In genomic region chr7:132812619-132813415, GRCm38 (mm10) we compare ENCODE assay signal across 8 mouse cellular contexts. TPM values are rescaled to one million over a fixed set of nuclear protein-coding genes. Genes with fewer than 3 reads are reported as not detected.
DNase-seq lines count a peak whose midpoint lies in the region; ATAC-seq lines count a peak whose summit lies in the region.

No protein-coding gene starts in this region.

- no peaks in the 10 kb centered on the region for H3K36me3 ChIP-seq in forebrain, embryonic 11.5 days (ENCODE audit: control insufficient read depth, insufficient read depth, low read length)
- no peaks in the 10 kb centered on the region for H3K36me3 ChIP-seq in hindbrain, embryonic 10.5 days
- H3K36me3 ChIP-seq in limb, embryonic 13.5 days = no peaks in the 10 kb centered on the region
- H3K36me3 ChIP-seq in midbrain, embryonic 11.5 days (ENCODE audit: control insufficient read depth, insufficient read depth, low read length) = no peaks in the 10 kb centered on the region
- H3K36me3 ChIP-seq in splenic B cell, adult 2 months (ENCODE audit: control insufficient read depth, insufficient read depth, low read length, poor library complexity, severe bottlenecking) = no peaks in the 10 kb centered on the region

- peak overlapping the region; percentile 76 for H3K4me3 ChIP-seq in brown adipose tissue, adult 24 weeks (ENCODE audit: insufficient read depth, low read depth, low read length)
- peak overlapping the region; percentile 75 for H3K4me3 ChIP-seq in forebrain, embryonic 11.5 days (ENCODE audit: low read depth, low read length)
- peak overlapping the region; percentile 74 for H3K4me3 ChIP-seq in hindbrain, embryonic 10.5 days
- H3K4me3 ChIP-seq in limb, embryonic 13.5 days = peak overlapping the region; percentile 66
- peak overlapping the region; percentile 66 for H3K4me3 ChIP-seq in midbrain, embryonic 11.5 days (ENCODE audit: low read depth, low read length)

- H3K4me1 ChIP-seq in brown adipose tissue, adult 24 weeks (ENCODE audit: control insufficient read depth, insufficient read depth, insufficient read length, low read length) = peaks cover 14% of the 10 kb centered on the region
- H3K4me1 ChIP-seq in forebrain, embryonic 11.5 days (replicated peaks; ENCODE audit: control insufficient read depth, insufficient read depth, low read length) = peaks cover 38% of the 10 kb centered on the region
- H3K4me1 ChIP-seq in hindbrain, embryonic 10.5 days (replicated peaks) = peaks cover 67% of the 10 kb centered on the region
- H3K4me1 ChIP-seq in limb, embryonic 13.5 days = peaks cover 71% of the 10 kb centered on the region
- peaks cover 54% of the 10 kb centered on the region for H3K4me1 ChIP-seq in midbrain, embryonic 11.5 days (ENCODE audit: control insufficient read depth, insufficient read depth, low read length)

- peak overlapping the region; percentile 90 for H3K9ac ChIP-seq in forebrain, embryonic 11.5 days (ENCODE audit: low read length)
- H3K9ac ChIP-seq in limb, embryonic 13.5 days = peak overlapping the region; percentile 91
- peak overlapping the region; percentile 73 for H3K9ac ChIP-seq in midbrain, embryonic 11.5 days (ENCODE audit: low read length)

- H3K9me3 ChIP-seq in forebrain, embryonic 11.5 days (ENCODE audit: control insufficient read depth, low read length) = no peaks in the 10 kb centered on the region
- no peaks in the 10 kb centered on the region for H3K9me3 ChIP-seq in hindbrain, embryonic 10.5 days
- no peaks in the 10 kb centered on the region for H3K9me3 ChIP-seq in limb, embryonic 13.5 days
- H3K9me3 ChIP-seq in midbrain, embryonic 11.5 days (ENCODE audit: control insufficient read depth, low read length) = no peaks in the 10 kb centered on the region

- DNase-seq in layer of hippocampus, postnatal 14 days (ENCODE audit: low spot score in 2 of 2) = peak; percentile 41 to 64
- no peak for DNase-seq in layer of hippocampus, adult 11-12 months (ENCODE audit: low spot score)
- peak; percentile 83 for DNase-seq in forebrain, embryonic 11.5 days (ENCODE audit: low spot score)
- DNase-seq in hindbrain, embryonic 10.5 days (ENCODE audit: low spot score) = peak; percentile 75
- DNase-seq in midbrain, embryonic 11.5 days (ENCODE audit: low spot score, missing footprints) = peak; percentile 97
- peak; percentile 70 for DNase-seq in splenic B cell, adult 2 months (ENCODE audit: low read depth, low spot score)

- peak overlapping the region; percentile 90 for H3K4me2 ChIP-seq in forebrain, embryonic 11.5 days (ENCODE audit: low read depth, low read length, severe bottlenecking)
- peak overlapping the region; percentile 86 for H3K4me2 ChIP-seq in limb, embryonic 13.5 days (replicated peaks)
- peak overlapping the region; percentile 91 for H3K4me2 ChIP-seq in midbrain, embryonic 11.5 days

- peak overlapping the region; percentile 91 for H3K27ac ChIP-seq in brown adipose tissue, adult 24 weeks (replicated peaks; ENCODE audit: low read depth, low read length)
- peak overlapping the region; percentile 92 for H3K27ac ChIP-seq in forebrain, embryonic 11.5 days (ENCODE audit: low read depth, low read length)
- peak overlapping the region; percentile 92 for H3K27ac ChIP-seq in hindbrain, embryonic 10.5 days
- peak overlapping the region; percentile 94 for H3K27ac ChIP-seq in limb, embryonic 13.5 days
- H3K27ac ChIP-seq in midbrain, embryonic 11.5 days (ENCODE audit: low read depth, low read length) = peak overlapping the region; percentile 78

- peak; percentile 43 for ATAC-seq in forebrain, embryonic 11.5 days (replicated peaks; ENCODE audit: low FRiP score)
- 0 out of 2 replicates have a peak, but pooled peaks have one; percentile 7 for ATAC-seq in limb, embryonic 13.5 days (ENCODE audit: low FRiP score, low read depth)
- ATAC-seq in midbrain, embryonic 11.5 days (ENCODE audit: low FRiP score) = peak; percentile 42

- under 1% methylated on average over 58 of the region's 59 CpGs for WGBS in forebrain, embryonic 11.5 days
- WGBS in hindbrain, embryonic 10.5 days = under 1% methylated on average over 59 of the region's 59 CpGs
- under 1% methylated on average over 59 of the region's 59 CpGs for WGBS in limb, embryonic 13.5 days
- under 1% methylated on average over 59 of the region's 59 CpGs for WGBS in midbrain, embryonic 11.5 days

- H3K27me3 ChIP-seq in forebrain, embryonic 11.5 days (ENCODE audit: control insufficient read depth, insufficient read depth, low read length) = no peaks in the 10 kb centered on the region
- no peaks in the 10 kb centered on the region for H3K27me3 ChIP-seq in hindbrain, embryonic 10.5 days (ENCODE audit: insufficient read depth, poor library complexity, severe bottlenecking)
- H3K27me3 ChIP-seq in limb, embryonic 13.5 days = no peaks in the 10 kb centered on the region
- H3K27me3 ChIP-seq in midbrain, embryonic 11.5 days (ENCODE audit: control insufficient read depth, insufficient read depth, low read length) = no peaks in the 10 kb centered on the region
- no peaks in the 10 kb centered on the region for H3K27me3 ChIP-seq in splenic B cell, adult 2 months (ENCODE audit: control insufficient read depth, insufficient read depth, low read length, poor library complexity, severe bottlenecking)

RNA-seq across cellular contexts. Expression of gene Fam53b, which starts 0.9 kb away (rescaled TPM):
- total RNA-seq in layer of hippocampus, postnatal 14 days (2021) = 10 to 100 TPM; 26.4 to 27.2 TPM
- polyA plus RNA-seq in brown adipose tissue, adult 24 weeks (2012; ENCODE audit: insufficient read depth, insufficient read length, missing spikeins) = 44.1 and 50.2 TPM in 2 replicates
- polyA plus RNA-seq in forebrain, embryonic 11.5 days (2014; fragmentation: Nextera tagmentation; extraction: Ambion mirVana) = 44.3 and 45.5 TPM in 2 replicates
- 25.5 and 27.7 TPM in 2 replicates for polyA plus RNA-seq in hindbrain, embryonic 10.5 days (2016; fragmentation: Nextera tagmentation; extraction: Ambion mirVana)
- polyA plus RNA-seq in limb, embryonic 13.5 days (2015; fragmentation: Nextera tagmentation; extraction: Ambion mirVana) = 25.4 and 26.4 TPM in 2 replicates
- polyA plus RNA-seq in midbrain, embryonic 11.5 days (2014; fragmentation: Nextera tagmentation; extraction: Ambion mirVana) = 17.0 and 17.5 TPM in 2 replicates

RNA-seq across cellular contexts. Expression of gene Eef1akmt2, which starts 39.7 kb away (rescaled TPM):
- total RNA-seq in layer of hippocampus, postnatal 14 days (2021) = 10 to 100 TPM; 30.8 to 36.3 TPM
- 28.0 and 35.9 TPM in 2 replicates for polyA plus RNA-seq in brown adipose tissue, adult 24 weeks (2012; ENCODE audit: insufficient read depth, insufficient read length, missing spikeins)
- 80.7 and 91.7 TPM in 2 replicates for polyA plus RNA-seq in forebrain, embryonic 11.5 days (2014; fragmentation: Nextera tagmentation; extraction: Ambion mirVana)
- polyA plus RNA-seq in hindbrain, embryonic 10.5 days (2016; fragmentation: Nextera tagmentation; extraction: Ambion mirVana) = 76.6 and 80.1 TPM in 2 replicates
- polyA plus RNA-seq in limb, embryonic 13.5 days (2015; fragmentation: Nextera tagmentation; extraction: Ambion mirVana) = 76.0 and 78.3 TPM in 2 replicates
- polyA plus RNA-seq in midbrain, embryonic 11.5 days (2014; fragmentation: Nextera tagmentation; extraction: Ambion mirVana) = 90.3 and 100.0 TPM in 2 replicates

RNA-seq across cellular contexts. Expression of gene Abraxas2, which starts 46.2 kb away (rescaled TPM):
- 10 to 100 TPM; 26.4 to 29.6 TPM for total RNA-seq in layer of hippocampus, postnatal 14 days (2021)
- 24.7 and 25.6 TPM in 2 replicates for polyA plus RNA-seq in brown adipose tissue, adult 24 weeks (2012; ENCODE audit: insufficient read depth, insufficient read length, missing spikeins)
- polyA plus RNA-seq in forebrain, embryonic 11.5 days (2014; fragmentation: Nextera tagmentation; extraction: Ambion mirVana) = 34.9 and 40.6 TPM in 2 replicates
- 30.7 and 35.5 TPM in 2 replicates for polyA plus RNA-seq in hindbrain, embryonic 10.5 days (2016; fragmentation: Nextera tagmentation; extraction: Ambion mirVana)
- polyA plus RNA-seq in limb, embryonic 13.5 days (2015; fragmentation: Nextera tagmentation; extraction: Ambion mirVana) = 47.3 and 50.4 TPM in 2 replicates
- polyA plus RNA-seq in midbrain, embryonic 11.5 days (2014; fragmentation: Nextera tagmentation; extraction: Ambion mirVana) = 38.7 and 41.8 TPM in 2 replicates
